Mouse (Mus musculus): ENCODE results near the gene Dusp27.

- no peak for TF ChIP-seq CTCF (IDR thresholded peaks at IDR 0.05; ENCODE audit: low read depth)
- TF ChIP-seq EP300 (optimal IDR thresholded peaks at IDR 0.05) = no peak
Observed at GRCm38 (mm10) chr1:166160111-166160510, 32.4 kb upstream of the Dusp27 start.

All from stomach, postnatal 0 days (tissue).